Mouse (Mus musculus) heart, postnatal 0 days (tissue): ENCODE results near the gene Gm13279.
"Not testable (repeated sequence)": the region's sequence is repeated elsewhere in the genome, so short reads cannot be mapped to it uniquely, and the experiment has no call there.

ENCODE experiments used
- CTCF ChIP-seq: IDR thresholded peaks from 2 replicates; pipeline ENCODE4 v1.5.1; 2016; ENCODE audit warnings: antibody characterized with exemption, control low read depth, low read depth
- EP300 ChIP-seq: IDR thresholded peaks from 2 replicates; pipeline ENCODE4 v1.6.1; 2016; ENCODE audit warnings: antibody characterized with exemption, low read depth

DNA sequence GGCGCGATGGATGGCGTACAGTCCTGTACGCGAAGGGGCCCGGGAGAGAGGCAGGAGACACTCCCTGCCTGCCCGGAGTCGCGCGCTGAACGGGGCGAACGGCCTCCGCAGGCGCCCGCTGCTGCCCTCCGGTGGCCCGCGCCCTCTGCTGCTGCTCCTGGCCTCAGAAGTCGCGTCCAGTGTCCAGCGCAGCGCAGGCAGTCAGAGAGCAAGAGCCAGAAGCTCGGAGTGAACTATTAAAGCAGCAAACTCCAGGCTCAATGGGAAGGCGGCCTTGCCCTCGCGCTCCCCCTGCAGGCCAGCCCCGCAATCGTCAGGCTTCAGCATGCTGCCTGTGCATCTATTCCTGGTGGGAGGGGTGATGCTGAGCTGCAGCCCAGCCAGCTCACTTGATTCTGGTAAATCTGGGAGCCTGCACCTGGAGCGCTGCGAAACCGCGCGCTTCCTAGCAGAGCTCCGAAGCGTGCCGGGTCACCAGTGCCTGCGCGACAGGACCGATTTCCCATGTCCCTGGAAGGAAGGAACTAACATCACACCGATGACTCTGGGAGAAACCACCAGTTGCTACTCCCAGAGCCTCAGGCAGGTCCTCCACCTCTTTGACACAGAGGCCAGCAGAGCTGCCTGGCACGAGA lies 33.7 kb upstream of the Gm13279 start:
- TF ChIP-seq CTCF: peak; percentile 49
- TF ChIP-seq EP300: not testable (repeated sequence)
